Mouse (Mus musculus) kidney, postnatal 0 days (tissue): ENCODE results near the gene Anp32b. TPM values are rescaled to one million over a fixed set of nuclear protein-coding genes. Genes with fewer than 3 reads are reported as not detected.
A peak's percentile ranks its signal among the peaks of the same experiment; 100 is the strongest.

Source experiments
- ATAC-seq: fragments of 200-750 bp; cut with Nextera tagmentation; replicated peaks from 2 replicates; pipeline ENCODE4 v1.8.0; 2017; ENCODE audit warnings: low read depth, moderate number of reproducible peaks, moderate TSS enrichment, moderate library complexity; ENCODE audit not compliant: low FRiP score
- DNase-seq: peaks from one replicate; pipeline ENCODE4 v3.0.0-alpha.2; 2016; ENCODE audit warnings: low spot score
- H3K27ac ChIP-seq: fragments of 300-500 bp; sonication (generic); 2 replicates; pipeline ENCODE4 v1.5.1; 2014; ENCODE audit warnings: mild to moderate bottlenecking
- H3K27me3 ChIP-seq: fragments of 300-500 bp; sonication (generic); 2 replicates; pipeline ENCODE4 v1.6.1; 2014; ENCODE audit warnings: low read length, mixed read lengths; ENCODE audit not compliant: insufficient read depth
- H3K36me3 ChIP-seq: fragments of 300-500 bp; sonication (generic); 2 replicates; pipeline ENCODE4 v1.6.1; 2014; ENCODE audit warnings: low read length, mixed read lengths; ENCODE audit not compliant: insufficient read depth
- H3K4me1 ChIP-seq: fragments of 300-500 bp; sonication (generic); replicated peaks from 2 replicates; pipeline ENCODE4 v1.6.1; 2014; ENCODE audit warnings: antibody characterized with exemption, low read length, mixed read lengths; ENCODE audit not compliant: insufficient read depth
- H3K4me2 ChIP-seq: fragments of 300-500 bp; sonication (generic); 2 replicates; pipeline ENCODE4 v1.6.1; 2014; ENCODE audit warnings: mild to moderate bottlenecking, low read length, moderate library complexity, mixed read lengths
- H3K4me3 ChIP-seq: fragments of 300-500 bp; sonication (generic); replicated peaks from 2 replicates; pipeline ENCODE4 v1.5.1; 2014; ENCODE audit warnings: low read depth, low read length
- H3K9ac ChIP-seq: fragments of 300-500 bp; sonication (generic); 2 replicates; pipeline ENCODE4 v1.6.1; 2014; ENCODE audit warnings: low read depth, low read length
- H3K9me3 ChIP-seq: fragments of 300-500 bp; sonication (generic); replicated peaks from 2 replicates; pipeline ENCODE4 v1.6.1; 2016; ENCODE audit warnings: low read length, inconsistent platforms, mixed read lengths
- CTCF ChIP-seq: IDR thresholded peaks from 2 replicates; pipeline ENCODE4 v1.5.1; 2016; ENCODE audit warnings: antibody characterized with exemption, low read depth, mild to moderate bottlenecking, moderate library complexity
- WGBS: fragments of 180-500 bp; shearing (Covaris S2); extraction: QIAGEN DNeasy Blood & Tissue Kit; methylation state at CpG from one replicate; pipeline ENCODE4 v1.1.7; 2014; 5-methylcytosine and 5-hydroxymethylcytosine counted together
- polyA plus RNA-seq: library from polyadenylated mRNA; unstranded; fragments of >200 nt; fragmentation: Nextera tagmentation; extraction: Ambion mirVana; gene quantifications from 2 replicates; pipeline ENCODE4 v1.2.1, GENCODE M21; 2015

Anp32b gene
- polyA plus RNA-seq, 1 experiment from 2014 or later: 198 TPM

DNA sequence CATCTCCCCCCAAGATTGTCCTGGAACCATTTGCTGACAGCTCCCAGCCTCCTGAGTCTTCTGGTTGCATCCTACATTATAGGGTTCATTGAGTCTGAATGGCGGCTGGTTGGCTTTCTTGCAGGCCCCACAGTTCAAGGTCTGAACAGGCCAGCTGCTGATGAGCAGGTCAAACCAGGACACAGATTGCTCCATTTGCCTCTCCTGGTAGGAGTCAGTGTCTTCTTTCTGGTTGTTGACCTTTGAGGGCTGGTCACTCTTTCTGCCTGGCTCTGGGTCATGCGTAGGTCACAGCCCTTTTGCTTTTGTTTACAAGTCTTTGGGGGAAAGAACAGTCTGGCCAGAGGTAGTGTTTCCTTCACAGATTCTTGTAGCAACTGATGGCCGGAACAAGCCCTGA lies 47.8 kb downstream of the Anp32b start:
- Histone ChIP-seq H3K36me3 (peaks cover 12% of the 10 kb centered on the region), H3K4me2 (no peak overlapping the region), H3K4me1 (no peaks in the 10 kb centered on the region), H3K9me3 (no peaks in the 10 kb centered on the region), H3K27me3 (no peaks in the 10 kb centered on the region), H3K27ac (no peak overlapping the region), H3K4me3 (no peak overlapping the region), H3K9ac (no peak overlapping the region)
- WGBS: 63% methylated on average over 3 of the region's 3 CpGs
- ATAC-seq (no peak), DNase-seq (no peak)
- TF ChIP-seq CTCF: no peak

DNA sequence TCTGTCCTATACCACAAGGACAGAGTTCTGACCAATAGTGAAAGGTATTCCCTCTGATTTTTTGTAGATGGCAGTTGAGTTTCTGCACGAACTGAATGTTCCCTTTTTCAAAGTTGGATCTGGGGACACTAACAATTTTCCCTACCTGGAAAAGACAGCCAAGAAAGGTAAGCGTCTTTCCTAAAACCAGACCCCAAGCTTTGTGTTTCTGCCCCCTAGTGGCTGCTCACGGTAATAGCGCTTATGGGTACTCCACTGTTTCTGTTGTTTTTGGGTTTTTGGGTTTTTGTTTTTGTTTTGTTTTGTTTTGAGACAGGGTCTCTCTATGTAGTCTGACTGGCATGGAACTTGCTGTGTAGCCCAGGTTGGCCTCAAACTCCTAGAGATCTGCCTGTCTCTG lies 48.3 kb downstream of the Anp32b start:
- 15% methylated on average over 4 of the region's 4 CpGs for WGBS
- H3K36me3 ChIP-seq: peaks cover 14% of the 10 kb centered on the region
- peak; percentile 82 for TF ChIP-seq CTCF

DNA sequence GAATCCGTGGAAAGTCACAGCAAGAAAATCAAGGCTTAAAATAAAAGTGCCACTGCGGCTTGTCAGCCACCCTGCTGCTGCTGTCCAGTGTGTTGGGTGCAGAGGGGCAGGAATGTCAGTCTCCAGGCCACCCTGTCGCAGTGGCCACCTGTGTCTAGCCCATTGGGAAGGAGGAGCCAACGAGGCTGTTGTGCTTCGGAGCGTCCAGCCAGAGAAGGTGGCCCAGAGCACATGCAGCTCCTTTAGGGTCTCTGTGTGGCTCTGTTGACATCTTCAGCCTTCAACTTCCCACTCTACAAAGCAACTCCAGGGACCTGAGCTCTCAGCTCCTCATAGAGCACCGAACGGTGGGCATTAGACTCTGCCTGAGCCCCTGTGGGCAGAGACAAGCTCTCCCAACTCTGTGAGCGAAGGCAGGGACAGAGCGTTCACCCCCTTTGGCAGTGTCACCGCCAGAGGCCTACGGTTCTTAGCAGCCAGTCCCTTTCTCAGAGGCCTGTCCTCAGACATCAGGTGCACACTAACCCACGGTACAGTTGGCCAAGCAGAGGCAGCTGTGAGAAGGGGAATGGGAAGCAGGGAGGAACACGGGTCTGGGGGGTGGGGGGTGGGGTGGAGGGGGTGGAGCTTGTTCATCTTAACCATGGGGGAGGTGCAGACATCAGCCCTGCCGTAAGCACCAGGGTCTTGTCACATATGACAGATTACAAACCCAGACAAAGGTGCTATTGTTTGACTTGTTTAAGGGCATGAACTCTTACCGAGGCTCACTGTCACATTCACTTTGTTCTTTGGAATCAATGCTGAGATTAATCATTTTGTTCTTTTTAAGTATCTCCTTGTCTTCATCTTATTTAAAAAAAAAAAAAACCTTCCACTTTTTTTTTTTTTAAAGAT lies 52.2 kb downstream of the Anp32b start:
- DNase-seq (no peak), ATAC-seq (no peak)
- no peak overlapping the region for H3K4me3 ChIP-seq
- H3K27ac ChIP-seq: no peak overlapping the region
- peaks cover 6% of the 10 kb centered on the region; the same call in 1 of the 2 replicates for H3K4me1 ChIP-seq
- WGBS: 76% methylated on average over 16 of the region's 16 CpGs
- H3K9me3 ChIP-seq: no peaks in the 10 kb centered on the region
- peaks cover 16% of the 10 kb centered on the region for H3K36me3 ChIP-seq
- no peak for TF ChIP-seq CTCF
- no peak overlapping the region for H3K4me2 ChIP-seq
- no peak overlapping the region for H3K9ac ChIP-seq
- H3K27me3 ChIP-seq: no peaks in the 10 kb centered on the region

More for the DNA sequence above, 48.3 kb downstream of the Anp32b start:
- Histone ChIP-seq H3K4me1 (no peaks in the 10 kb centered on the region), H3K27me3 (no peaks in the 10 kb centered on the region), H3K27ac (no peak overlapping the region), H3K9ac (no peak overlapping the region), H3K9me3 (no peaks in the 10 kb centered on the region), H3K4me2 (no peak overlapping the region), H3K4me3 (no peak overlapping the region)
- DNase-seq (peak; percentile 47), ATAC-seq (no peak)

DNA sequence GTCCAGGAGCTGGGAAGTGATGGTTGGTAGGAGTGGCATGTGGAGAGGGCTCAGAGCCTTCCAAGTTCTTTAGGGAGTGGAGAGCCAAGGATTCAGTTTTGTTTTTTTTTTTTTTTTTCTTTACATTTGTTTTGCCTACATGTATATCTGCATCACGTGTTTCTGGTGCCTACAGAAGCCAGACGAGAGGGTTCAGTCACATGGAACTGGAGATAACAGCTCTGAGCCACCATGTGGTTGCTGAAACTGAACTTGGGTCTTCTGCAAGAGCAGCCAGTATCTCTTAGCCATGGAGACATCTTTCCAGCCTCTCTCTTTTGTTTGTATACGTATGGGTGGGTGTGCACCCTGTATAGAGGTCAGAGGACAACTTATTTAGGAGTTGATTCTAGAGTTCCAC lies 53.2 kb downstream of the Anp32b start:
- no peak overlapping the region for H3K9ac ChIP-seq
- H3K27me3 ChIP-seq: no peaks in the 10 kb centered on the region
- no peak overlapping the region for H3K4me2 ChIP-seq
- DNase-seq: no peak
- H3K9me3 ChIP-seq: no peaks in the 10 kb centered on the region
- no peak overlapping the region for H3K27ac ChIP-seq
- peaks cover 16% of the 10 kb centered on the region for H3K36me3 ChIP-seq
- no peak for TF ChIP-seq CTCF
- H3K4me3 ChIP-seq: no peak overlapping the region
- ATAC-seq: no peak
- WGBS: 77% methylated on average over 3 of the region's 3 CpGs
- H3K4me1 ChIP-seq: peaks cover 6% of the 10 kb centered on the region; the same call in 1 of the 2 replicates

DNA sequence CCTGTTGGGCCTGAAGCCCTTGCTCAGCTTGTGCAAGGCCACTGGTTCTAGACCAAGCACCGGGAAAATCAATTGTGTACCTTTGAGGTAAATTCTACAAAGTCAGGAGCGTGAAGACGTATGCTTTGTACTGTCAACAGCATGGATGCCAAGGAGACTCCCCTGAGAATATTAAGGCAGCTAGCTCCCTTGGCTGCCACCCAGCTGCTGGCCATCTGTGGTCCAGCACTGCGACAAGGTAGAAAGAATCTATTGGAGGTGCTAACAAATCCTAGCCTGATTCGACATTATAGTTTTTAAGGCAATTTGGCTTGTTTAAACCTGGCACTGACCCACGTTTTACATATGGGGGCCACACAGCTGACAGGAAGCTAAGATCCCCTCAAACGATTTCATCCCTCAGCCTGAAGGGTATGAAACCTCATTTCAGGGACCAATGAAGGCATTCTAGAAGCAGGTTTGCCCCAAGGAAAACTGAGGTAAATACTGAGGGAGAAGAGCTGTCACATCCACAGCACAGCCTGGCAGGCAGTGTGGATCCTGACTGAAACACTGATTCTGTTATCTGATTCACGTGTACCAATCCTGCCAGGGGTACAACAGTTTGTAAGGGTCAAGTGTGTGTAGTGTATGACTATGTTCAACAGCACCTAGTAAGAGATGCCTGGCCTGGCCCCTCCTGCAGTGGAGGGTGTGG lies 54.8 kb downstream of the Anp32b start:
- no peaks in the 10 kb centered on the region for H3K27me3 ChIP-seq
- no peak overlapping the region for H3K9ac ChIP-seq
- no peak for DNase-seq

More for the DNA sequence above, 54.8 kb downstream of the Anp32b start:
- TF ChIP-seq CTCF: no peak
- Histone ChIP-seq H3K4me1 (peaks cover 6% of the 10 kb centered on the region; the same call in 1 of the 2 replicates), H3K4me3 (no peak overlapping the region), H3K36me3 (peaks cover 14% of the 10 kb centered on the region), H3K4me2 (no peak overlapping the region), H3K9me3 (no peaks in the 10 kb centered on the region), H3K27ac (no peak overlapping the region)
- 72% methylated on average over 8 of the region's 8 CpGs for WGBS
- no peak for ATAC-seq
